Mouse (Mus musculus) cortical plate, adult 2 months (tissue): ENCODE data around the gene Krtap4-7. TPM values are rescaled to one million over a fixed set of nuclear protein-coding genes. Genes with fewer than 3 reads are reported as not detected.
"Not testable (repeated sequence)": the region's sequence is repeated elsewhere in the genome, so short reads cannot be mapped to it uniquely, and the experiment has no call there.

ENCODE experiments used
- H3K27ac ChIP-seq: fragments of 200-500 bp; 2 replicates; pipeline ENCODE4 v1.5.1; 2012; ENCODE audit warnings: low read length, control low read depth, inconsistent platforms; ENCODE audit not compliant: insufficient read depth
- H3K4me1 ChIP-seq: fragments of 200-500 bp; 2 replicates; pipeline ENCODE4 v1.6.1; 2011; ENCODE audit warnings: low read length; ENCODE audit not compliant: control insufficient read depth, insufficient read depth
- H3K4me3 ChIP-seq: fragments of 200-500 bp; 2 replicates; pipeline ENCODE4 v1.5.1; 2011; ENCODE audit warnings: mild to moderate bottlenecking, low read length, control low read depth; ENCODE audit not compliant: insufficient read depth
- CTCF ChIP-seq: fragments of 200-500 bp; IDR thresholded peaks from 2 replicates; pipeline ENCODE4 v1.5.1; 2011; ENCODE audit warnings: mild to moderate bottlenecking, control low read depth, low read length; ENCODE audit not compliant: insufficient read depth; ENCODE audit errors: extremely low read depth
- POLR2A ChIP-seq: fragments of 200-500 bp; IDR thresholded peaks from 2 replicates; pipeline ENCODE4 v1.6.1; 2011; ENCODE audit warnings: mild to moderate bottlenecking, low read length, control low read depth; ENCODE audit not compliant: insufficient read depth; ENCODE audit errors: extremely low read depth
- polyA plus RNA-seq: library from polyadenylated mRNA; depleted of rRNA; stranded (reverse); fragments of >200 nt; gene quantifications from 2 replicates; pipeline ENCODE4 v1.2.3, GENCODE M21; 2012; rRNA removed

Krtap4-7 gene
- polyA plus RNA-seq, 1 experiment, result not detected

DNA sequence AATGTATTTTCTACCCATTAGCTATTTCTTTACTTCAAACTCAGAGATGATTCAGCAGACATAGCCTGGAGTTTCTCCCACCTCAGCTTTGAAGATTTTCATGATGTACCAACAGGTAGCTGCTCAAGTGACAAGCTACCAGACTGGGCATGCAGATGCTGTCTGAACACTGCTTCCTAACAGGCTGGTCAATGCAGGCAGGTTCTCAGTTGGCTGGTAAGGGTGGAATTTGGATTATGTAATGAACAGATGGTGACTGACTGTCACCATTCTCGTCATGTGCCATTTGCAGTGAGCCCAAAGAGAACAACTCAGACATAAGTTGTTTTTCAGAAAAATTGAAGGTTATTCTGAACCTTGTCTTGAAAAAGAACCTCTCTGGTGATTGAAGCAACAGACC, 34.8 kb downstream of the Krtap4-7 start:
- no peak overlapping the region for H3K27ac ChIP-seq
- no peak overlapping the region for H3K4me3 ChIP-seq
- TF ChIP-seq POLR2A (no peak), CTCF (no peak)
- H3K4me1 ChIP-seq, result no peaks in the 10 kb centered on the region; the same call in 1 of the 2 replicates

DNA sequence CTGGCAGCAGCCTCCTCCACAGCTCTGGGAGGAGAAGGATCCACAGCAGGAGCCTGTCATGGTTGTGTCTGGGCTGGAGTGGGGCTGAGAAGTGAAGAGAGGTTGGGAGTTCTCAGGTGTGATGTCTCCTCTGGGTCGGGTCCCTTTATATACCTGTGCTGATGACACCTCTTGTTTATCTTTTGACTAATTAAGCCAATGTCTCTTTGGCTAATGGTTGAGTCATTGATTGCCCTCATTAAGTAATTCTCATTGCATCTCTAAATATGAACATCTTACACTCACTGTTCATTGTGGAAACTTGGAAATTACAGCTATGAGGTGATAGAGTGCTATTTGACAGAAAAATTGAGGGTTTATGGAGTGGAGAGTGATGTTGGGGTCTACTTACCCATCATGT, 40.7 kb downstream of the Krtap4-7 start, which contains the start of gene Gm11938:
Gm11938 (minus strand) TSS at position 101 of the 400 bp plus-strand sequence.
- not testable (repeated sequence) for H3K4me1 ChIP-seq, H3K4me3 ChIP-seq, H3K27ac ChIP-seq

- not testable (repeated sequence) for H3K4me1 ChIP-seq, H3K27ac ChIP-seq, H3K4me3 ChIP-seq
These were observed 46.1 kb downstream of the Krtap4-7 start, which contains the start of gene Krtap9-3 for GRCm38 (mm10) chr11:99597742-99598141. Krtap9-3 (minus strand) TSS chr11:99598105.

Other genes with a start within 250 kb of the Krtap4-7 start
- 16.4 and 16.9 TPM in 2 replicates for gene Krt12, start 221.8 kb downstream of the Krtap4-7 start, polyA plus RNA-seq
- gene Krt20, start 205.9 kb downstream of the Krtap4-7 start, polyA plus RNA-seq, result 0.06 and 0.13 TPM in 2 replicates
- not detected in 2 replicates for gene Krt23, start 151.0 kb downstream of the Krtap4-7 start, polyA plus RNA-seq
- gene Krt39, start 122.8 kb downstream of the Krtap4-7 start, polyA plus RNA-seq, result not detected in 2 replicates
- not detected in 2 replicates for gene Krt40, start 100.9 kb downstream of the Krtap4-7 start, polyA plus RNA-seq
- not detected in 2 replicates for gene Krtap3-3, start 93.2 kb downstream of the Krtap4-7 start, polyA plus RNA-seq
- gene Krtap3-2, start 87.2 kb downstream of the Krtap4-7 start, polyA plus RNA-seq, result not detected in 2 replicates
- gene Gm11939, start 84.6 kb downstream of the Krtap4-7 start, polyA plus RNA-seq, result not detected in 2 replicates
- gene Krtap3-1, start 77.5 kb downstream of the Krtap4-7 start, polyA plus RNA-seq, result not detected in 2 replicates
- gene Krtap1-5, start 63.1 kb downstream of the Krtap4-7 start, polyA plus RNA-seq, result not detected in 2 replicates
- gene Krtap1-4, start 60.4 kb downstream of the Krtap4-7 start, polyA plus RNA-seq, result not detected in 2 replicates
- not detected in 2 replicates for gene Krtap1-3, start 52.8 kb downstream of the Krtap4-7 start, polyA plus RNA-seq
- not detected in 2 replicates for gene Krtap9-3, start 46.0 kb downstream of the Krtap4-7 start, polyA plus RNA-seq
- gene Gm11938, start 40.8 kb downstream of the Krtap4-7 start, polyA plus RNA-seq, result not detected in 2 replicates
- not detected in 2 replicates for gene Gm11937, start 33.9 kb downstream of the Krtap4-7 start, polyA plus RNA-seq
- gene Krtap2-4, start 29.2 kb downstream of the Krtap4-7 start, polyA plus RNA-seq, result not detected in 2 replicates
- gene Gm11562, start 23.7 kb downstream of the Krtap4-7 start, polyA plus RNA-seq, result not detected in 2 replicates
- not detected in 2 replicates for gene Krtap4-1, start 15.9 kb downstream of the Krtap4-7 start, polyA plus RNA-seq
- not detected in 2 replicates for gene Krtap4-2, start 9.0 kb downstream of the Krtap4-7 start, polyA plus RNA-seq
- not detected in 2 replicates for gene Gm11555, start 6.1 kb upstream of the Krtap4-7 start, polyA plus RNA-seq
- gene Gm11563, start 14.9 kb upstream of the Krtap4-7 start, polyA plus RNA-seq, result not detected in 2 replicates
- gene Krtap4-6, start 21.9 kb upstream of the Krtap4-7 start, polyA plus RNA-seq, result not detected in 2 replicates
- gene Gm14190, start 46.7 kb upstream of the Krtap4-7 start, polyA plus RNA-seq, result not detected in 2 replicates
- not detected in 2 replicates for gene Gm14180, start 90.2 kb upstream of the Krtap4-7 start, polyA plus RNA-seq
- not detected in 2 replicates for gene Gm11595, start 128.8 kb upstream of the Krtap4-7 start, polyA plus RNA-seq
- gene Krtap4-8, start 136.6 kb upstream of the Krtap4-7 start, polyA plus RNA-seq, result not detected in 2 replicates
- gene Krtap4-9, start 141.1 kb upstream of the Krtap4-7 start, polyA plus RNA-seq, result not detected in 2 replicates
- not detected in 2 replicates for gene Gm11596, start 149.4 kb upstream of the Krtap4-7 start, polyA plus RNA-seq
- gene Gm11569, start 154.8 kb upstream of the Krtap4-7 start, polyA plus RNA-seq, result not detected in 2 replicates
- gene Gm11554, start 160.4 kb upstream of the Krtap4-7 start, polyA plus RNA-seq, result not detected in 2 replicates
- gene Krtap4-13, start 165.8 kb upstream of the Krtap4-7 start, polyA plus RNA-seq, result not detected in 2 replicates
- not detected in 2 replicates for gene Gm11564, start 171.6 kb upstream of the Krtap4-7 start, polyA plus RNA-seq
- not detected in 2 replicates for gene 2300003K06Rik, start 194.0 kb upstream of the Krtap4-7 start, polyA plus RNA-seq
- gene Krtap4-16, start 207.5 kb upstream of the Krtap4-7 start, polyA plus RNA-seq, result not detected in 2 replicates
- not detected in 2 replicates for gene Gm11568, start 213.8 kb upstream of the Krtap4-7 start, polyA plus RNA-seq
- not detected in 2 replicates for gene Gm11559, start 220.4 kb upstream of the Krtap4-7 start, polyA plus RNA-seq
- not detected in 2 replicates for gene Krtap9-1, start 229.3 kb upstream of the Krtap4-7 start, polyA plus RNA-seq
- not detected in 2 replicates for gene Gm11567, start 235.1 kb upstream of the Krtap4-7 start, polyA plus RNA-seq